Mouse (Mus musculus) cerebellum, adult 8-10 months (tissue): Measurements from ENCODE around the gene Ppp1r26.

Experiments
- DNase-seq: peaks from one replicate; pipeline ENCODE4 v3.0.0; 2022

The Ppp1r26 gene

GRCm38 (mm10) chr2:28446515-28447314 lies at the start of gene Ppp1r26:
TSS of gene Ppp1r26 (plus strand) at chr2:28446800.
- DNase-seq = peak; percentile 47

- DNase-seq = no peak
Measured at GRCm38 (mm10) chr2:28396928-28397327, 49.7 kb upstream of the Ppp1r26 start.

GRCm38 (mm10) chr2:28397417-28398119 lies 49.0 kb upstream of the Ppp1r26 start:
- no peak for DNase-seq

GRCm38 (mm10) chr2:28401647-28402046 lies 45.0 kb upstream of the Ppp1r26 start:
- DNase-seq = no peak

GRCm38 (mm10) chr2:28402128-28402527 lies 44.5 kb upstream of the Ppp1r26 start:
- DNase-seq = no peak

- DNase-seq = no peak
Measured at GRCm38 (mm10) chr2:28407796-28408195, 38.8 kb upstream of the Ppp1r26 start.

- DNase-seq = no peak
Measured at GRCm38 (mm10) chr2:28409144-28409543, 37.5 kb upstream of the Ppp1r26 start.

GRCm38 (mm10) chr2:28409566-28409965 lies 37.0 kb upstream of the Ppp1r26 start:
- no peak for DNase-seq

- DNase-seq = peak; percentile 69
Measured at GRCm38 (mm10) chr2:28412936-28413335, 33.7 kb upstream of the Ppp1r26 start.

GRCm38 (mm10) chr2:28414116-28414756 lies 32.4 kb upstream of the Ppp1r26 start:
- peak; percentile 60 for DNase-seq

- DNase-seq = no peak
Measured at GRCm38 (mm10) chr2:28414757-28415137, 31.9 kb upstream of the Ppp1r26 start.

- peak; percentile 98 for DNase-seq
Measured at GRCm38 (mm10) chr2:28415387-28416024, 31.1 kb upstream of the Ppp1r26 start.

GRCm38 (mm10) chr2:28416511-28416910 lies 30.1 kb upstream of the Ppp1r26 start:
- DNase-seq = peak; percentile 61

- DNase-seq = peak; percentile 96
Measured at GRCm38 (mm10) chr2:28418034-28418433, 28.6 kb upstream of the Ppp1r26 start.

GRCm38 (mm10) chr2:28419898-28420297 lies 26.7 kb upstream of the Ppp1r26 start:
- peak; percentile 97 for DNase-seq

- DNase-seq = no peak
Measured at GRCm38 (mm10) chr2:28423167-28423566, 23.4 kb upstream of the Ppp1r26 start.

- DNase-seq = no peak
Measured at GRCm38 (mm10) chr2:28427226-28427625, 19.4 kb upstream of the Ppp1r26 start.

GRCm38 (mm10) chr2:28430846-28431245 lies 15.8 kb upstream of the Ppp1r26 start:
- no peak for DNase-seq

- DNase-seq = no peak
Measured at GRCm38 (mm10) chr2:28432811-28433210, 13.8 kb upstream of the Ppp1r26 start.

- no peak for DNase-seq
Measured at GRCm38 (mm10) chr2:28433512-28433911, 13.1 kb upstream of the Ppp1r26 start.

GRCm38 (mm10) chr2:28435401-28435800 lies 11.2 kb upstream of the Ppp1r26 start:
- DNase-seq = no peak

GRCm38 (mm10) chr2:28440842-28441241 lies 5.8 kb upstream of the Ppp1r26 start:
- DNase-seq = no peak

- DNase-seq = no peak
Measured at GRCm38 (mm10) chr2:28445082-28445481, 1.5 kb upstream of the Ppp1r26 start.
